Mouse (Mus musculus) CD4-positive helper T cell, adult 2 months (primary cell): ENCODE results near the gene Glb1.
A peak's percentile ranks its signal among the peaks of the same experiment; 100 is the strongest.
"Not testable (repeated sequence)": the region's sequence is repeated elsewhere in the genome, so short reads cannot be mapped to it uniquely, and the experiment has no call there.

Experiments
- DNase-seq: peaks from one replicate; pipeline ENCODE4 v3.0.0-alpha.2; 2012; ENCODE audit warnings: low read depth, missing footprints, low spot score

The Glb1 gene

DNA sequence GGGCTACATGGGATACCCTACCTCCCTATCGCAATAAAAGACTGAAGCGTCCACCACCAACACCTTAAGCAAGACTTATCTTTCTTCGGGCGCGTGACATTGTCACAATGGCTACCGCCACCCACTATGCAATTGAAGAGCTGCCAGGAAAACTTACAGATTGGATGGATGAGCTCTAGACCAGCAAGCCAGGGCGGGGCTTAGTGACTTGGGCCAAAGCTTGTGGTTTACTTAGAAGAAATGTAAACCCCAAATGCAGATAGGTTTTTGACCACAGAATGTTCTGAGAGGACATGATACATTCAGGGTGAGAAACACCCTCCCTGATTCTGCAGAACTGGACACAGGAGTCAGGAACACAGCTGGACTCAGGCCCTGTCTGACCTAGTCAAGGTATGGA lies 100.2 kb downstream of the Glb1 start:
- DNase-seq, result no peak

DNA sequence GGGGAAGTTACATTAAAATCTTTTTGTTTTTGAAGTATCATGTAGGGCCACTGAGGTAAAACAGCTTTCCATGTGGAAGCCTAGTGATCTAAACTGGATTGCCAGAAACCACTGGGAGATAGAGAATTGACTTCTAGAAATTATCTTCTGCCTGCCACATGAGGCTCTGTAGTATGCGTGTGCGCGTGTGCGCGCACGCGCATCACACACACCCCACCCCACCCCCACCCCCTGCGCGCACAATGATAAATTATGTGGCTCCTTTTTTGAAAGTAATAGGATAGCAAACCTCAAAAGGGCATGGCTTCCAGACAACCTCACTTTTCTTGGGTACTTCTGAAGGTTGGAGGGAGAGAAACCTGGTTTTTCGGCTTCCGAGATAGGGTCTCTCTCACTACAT lies 101.0 kb downstream of the Glb1 start:
- DNase-seq, result no peak

GRCm38 (mm10) chr9:114502711-114503427 lies 102.0 kb downstream of the Glb1 start:
- DNase-seq, result no peak

DNA sequence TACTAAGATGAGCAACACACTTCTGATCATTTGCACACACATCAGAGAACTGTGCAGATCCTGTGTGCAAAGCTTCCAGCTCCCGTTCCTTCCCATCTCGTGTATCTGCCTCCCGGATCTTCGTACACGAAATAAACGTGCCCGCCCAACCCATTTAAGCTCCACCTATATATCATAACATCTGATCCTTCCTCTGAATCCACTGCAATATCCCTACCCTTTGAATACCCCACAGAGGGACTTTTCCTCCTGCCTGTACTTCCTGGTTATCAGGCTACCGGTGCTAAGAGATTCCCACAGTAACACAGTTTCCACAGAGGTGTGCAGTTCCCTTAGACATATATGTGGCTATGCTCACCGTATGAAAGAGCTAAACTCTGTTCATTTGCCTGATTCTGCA lies 103.9 kb downstream of the Glb1 start, which contains the start of gene Ccr4:
Ccr4 (minus strand) TSS at position 101 of the 400 bp plus-strand sequence.
- DNase-seq, result no peak

GRCm38 (mm10) chr9:114506564-114506963 lies 105.7 kb downstream of the Glb1 start:
- DNase-seq, result no peak

DNA sequence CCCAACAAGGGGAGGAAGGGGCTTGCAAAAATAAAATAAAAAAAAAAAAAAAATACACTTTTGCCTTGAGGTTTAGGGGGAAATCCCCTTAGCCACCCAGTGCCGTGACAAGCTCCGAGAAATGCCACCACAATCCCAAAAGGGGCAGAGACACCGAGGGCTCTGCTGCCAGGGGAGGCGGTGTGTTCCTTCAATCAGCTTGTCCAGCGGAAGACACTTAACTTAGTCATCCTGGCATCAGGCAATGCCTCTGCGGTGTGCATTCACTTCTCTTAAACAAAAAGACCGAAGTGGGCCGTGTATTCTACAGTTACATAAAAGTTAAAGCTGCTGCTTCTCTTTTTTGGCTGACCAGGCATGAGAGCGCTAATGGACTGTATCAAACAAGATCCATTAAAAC lies 106.5 kb downstream of the Glb1 start:
- DNase-seq, result peak; percentile 64

GRCm38 (mm10) chr9:114509785-114510184 lies 108.9 kb downstream of the Glb1 start:
- peak; percentile 75 for DNase-seq

DNA sequence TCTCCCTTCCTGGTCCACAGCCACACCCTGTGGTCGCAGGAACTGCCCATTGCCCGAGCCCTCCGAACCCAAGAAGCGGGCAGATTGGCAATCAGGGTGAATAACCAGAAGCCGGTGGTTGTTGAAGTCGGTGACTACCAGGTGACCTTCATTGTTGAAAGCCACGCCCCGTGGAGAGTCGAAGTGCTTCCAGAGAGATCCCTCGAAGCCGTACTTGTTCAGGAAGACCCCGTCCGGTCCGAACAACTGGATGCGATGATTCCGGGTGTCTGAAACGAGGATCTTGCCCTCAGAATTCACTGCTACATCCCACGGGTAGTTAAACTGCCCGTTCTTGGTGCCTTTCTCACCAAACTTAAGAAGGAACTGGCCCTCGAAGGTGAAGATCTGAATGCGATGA lies 112.0 kb downstream of the Glb1 start:
- DNase-seq, result no peak

DNA sequence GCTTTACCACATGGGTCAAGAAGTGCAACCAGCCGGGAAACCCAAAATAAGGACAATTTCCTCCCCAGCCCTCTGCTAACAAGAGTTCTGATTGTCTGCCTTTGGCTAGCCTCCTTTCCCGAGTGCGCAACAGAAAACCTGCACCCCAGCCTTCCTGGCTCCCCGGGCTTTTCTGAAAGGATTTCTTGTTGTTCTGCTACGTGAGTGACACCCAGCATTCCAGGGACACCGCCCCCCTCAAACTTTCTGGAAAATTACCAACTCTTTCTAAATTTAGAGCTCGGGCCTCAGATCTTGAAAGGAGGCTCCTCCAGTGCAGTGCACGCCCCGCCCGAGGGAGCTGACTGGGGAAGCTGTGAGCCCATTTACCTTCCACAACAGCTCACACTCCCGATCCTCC lies 114.5 kb downstream of the Glb1 start, which contains the start of gene C130032M10Rik:
C130032M10Rik (plus strand) TSS at position 334 of the 400 bp plus-strand sequence.
- DNase-seq, result no peak

DNA sequence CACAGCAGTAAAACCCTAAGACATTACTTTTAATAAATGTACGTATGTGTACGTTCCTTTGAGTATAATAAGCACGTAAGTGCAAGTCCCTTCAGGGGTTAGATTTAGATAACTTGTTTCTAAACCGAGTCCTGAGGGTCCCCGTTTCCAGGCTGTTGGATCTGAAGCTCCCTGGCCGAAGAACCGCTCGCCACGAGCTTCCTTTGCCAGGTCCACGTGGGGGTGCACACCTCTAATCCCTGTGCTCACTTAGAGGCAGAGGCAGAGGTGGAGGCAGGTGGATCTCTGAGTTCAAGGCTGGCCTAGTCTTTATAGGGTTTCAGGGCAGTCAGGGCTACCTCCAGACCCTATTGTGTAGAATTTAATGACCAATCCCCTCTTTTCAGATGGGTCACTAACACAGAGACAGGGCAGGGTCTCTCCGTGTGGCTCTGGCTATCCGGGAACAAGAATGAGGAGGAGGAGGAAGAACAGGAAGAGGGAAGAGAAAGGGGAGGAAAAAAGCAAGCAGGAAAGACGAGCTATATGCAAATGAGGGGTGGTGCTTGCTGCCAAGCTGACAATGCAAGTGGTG lies 117.1 kb downstream of the Glb1 start:
- no peak for DNase-seq

GRCm38 (mm10) chr9:114518812-114519477 lies 118.1 kb downstream of the Glb1 start:
- no peak for DNase-seq

DNA sequence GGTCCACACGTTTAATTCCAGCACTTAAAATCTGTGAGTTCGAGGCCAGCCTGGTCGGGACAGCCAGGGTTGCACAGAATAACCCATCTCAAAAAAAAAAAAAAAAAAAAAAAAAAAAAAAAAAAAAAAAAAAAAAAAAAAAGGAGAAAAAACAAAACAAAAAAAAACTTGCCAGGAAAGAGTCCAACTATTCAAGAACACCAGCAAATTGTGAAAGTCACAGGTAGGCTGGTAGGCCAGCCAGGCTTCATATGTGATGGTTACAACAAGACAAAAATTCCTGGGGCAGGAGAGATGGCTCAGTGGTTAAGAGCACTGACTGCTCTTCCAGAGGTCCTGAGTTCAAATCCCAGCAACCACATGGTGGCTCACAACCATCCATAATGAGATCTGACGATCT lies 119.7 kb downstream of the Glb1 start:
- DNase-seq, result not testable (repeated sequence)

DNA sequence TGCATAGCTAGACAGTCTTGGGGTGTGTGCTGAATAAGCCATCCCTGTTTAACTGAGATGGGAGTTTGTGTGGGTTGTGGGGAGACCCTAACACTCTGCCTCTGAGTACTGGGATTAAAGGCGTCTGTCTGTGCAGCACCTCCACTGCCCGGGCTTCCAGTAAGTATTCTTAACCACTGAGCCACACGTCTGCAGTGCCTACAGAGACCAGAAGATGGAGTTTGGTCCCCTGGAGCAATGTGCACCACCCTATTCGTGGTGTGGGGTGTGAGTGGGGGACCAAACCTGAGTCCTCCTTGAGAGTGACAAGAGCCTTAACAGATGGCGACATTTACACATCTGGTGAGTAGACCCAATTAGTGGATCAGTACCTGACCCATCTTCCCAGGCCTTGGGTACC lies 121.2 kb downstream of the Glb1 start:
- no peak for DNase-seq

GRCm38 (mm10) chr9:114522501-114522900 lies 121.6 kb downstream of the Glb1 start:
- no peak for DNase-seq
